Comparison of ENCODE assay signal across 12 mouse cellular contexts in genomic region chr13:51917658-51918057, GRCm38 (mm10).
DNase-seq lines count a peak whose midpoint lies in the region; ATAC-seq and TF ChIP-seq lines count a peak whose summit lies in the region.
"Had no signal": no experiment of that assay in that cellular context is flagged by ENCODE, and none has a peak within 500 bp of the region (broad histone marks: within the 10 kb centered on the region; RNA-seq: fewer than 3 reads in every experiment).

No protein-coding gene starts in this region.

- peaks cover 30% of the 10 kb centered on the region for H3K27me3 ChIP-seq in hindbrain, embryonic 11.5 days (ENCODE audit: control insufficient read depth, insufficient read depth, low read length)
- H3K27me3 ChIP-seq in midbrain, embryonic 16.5 days (ENCODE audit: control insufficient read depth, insufficient read depth, low read depth, low read length), result peaks cover 4% of the 10 kb centered on the region
- H3K27me3 ChIP-seq in intestine, postnatal 0 days (replicated peaks; ENCODE audit: control insufficient read depth, insufficient read depth, low read length), result no peaks in the 10 kb centered on the region
- no peaks in the 10 kb centered on the region for H3K27me3 ChIP-seq in lung, postnatal 0 days (replicated peaks; ENCODE audit: insufficient read depth, low read length)
- no peaks in the 10 kb centered on the region for H3K27me3 ChIP-seq in kidney, embryonic 14.5 days (ENCODE audit: control insufficient read depth, insufficient read depth, low read length)

- H3K9ac ChIP-seq in hindbrain, embryonic 11.5 days (ENCODE audit: low read depth, low read length), result no peak overlapping the region
- H3K9ac ChIP-seq in midbrain, embryonic 16.5 days (ENCODE audit: low read depth, low read length), result 0 out of 2 replicates have a peak overlapping the region, but pooled peaks have one; percentile 25
- H3K9ac ChIP-seq in intestine, postnatal 0 days (ENCODE audit: low read depth, low read length), result no peak overlapping the region
- no peak overlapping the region for H3K9ac ChIP-seq in lung, postnatal 0 days (replicated peaks; ENCODE audit: low read depth)
- H3K9ac ChIP-seq in kidney, embryonic 14.5 days (ENCODE audit: low read depth, low read length), result no peak overlapping the region
- H3K9ac ChIP-seq: heart, embryonic 12.5 days; lung, embryonic 14.5 days had no signal

- H3K36me3 ChIP-seq in hindbrain, embryonic 11.5 days (ENCODE audit: control insufficient read depth, insufficient read depth, low read length), result no peaks in the 10 kb centered on the region
- no peaks in the 10 kb centered on the region for H3K36me3 ChIP-seq in midbrain, embryonic 16.5 days (ENCODE audit: control insufficient read depth, insufficient read depth, low read length)
- no peaks in the 10 kb centered on the region for H3K36me3 ChIP-seq in intestine, postnatal 0 days (ENCODE audit: control insufficient read depth, insufficient read depth)
- H3K36me3 ChIP-seq in lung, postnatal 0 days (ENCODE audit: insufficient read depth, low read length), result no peaks in the 10 kb centered on the region
- H3K36me3 ChIP-seq in kidney, embryonic 14.5 days (ENCODE audit: control insufficient read depth, insufficient read depth, low read length), result no peaks in the 10 kb centered on the region
- H3K36me3 ChIP-seq: heart, embryonic 12.5 days had no signal

- TF ChIP-seq EP300 in lung, postnatal 0 days (IDR thresholded peaks at IDR 0.05), result no peak

- no peak overlapping the region for H3K4me2 ChIP-seq in hindbrain, embryonic 11.5 days (replicated peaks; ENCODE audit: low read depth, low read length)
- H3K4me2 ChIP-seq in midbrain, embryonic 16.5 days (ENCODE audit: low read length), result no peak overlapping the region
- no peak overlapping the region for H3K4me2 ChIP-seq in intestine, postnatal 0 days (replicated peaks; ENCODE audit: low read depth)
- H3K4me2 ChIP-seq in lung, postnatal 0 days (replicated peaks; ENCODE audit: low read depth, low read length), result no peak overlapping the region
- no peak overlapping the region for H3K4me2 ChIP-seq in kidney, embryonic 14.5 days (replicated peaks; ENCODE audit: low read depth, low read length)
- H3K4me2 ChIP-seq: heart, embryonic 12.5 days; lung, embryonic 14.5 days had no signal

- DNase-seq in Muller cell, postnatal 12 days (ENCODE audit: inconsistent ontology term), result peak; percentile 40
- peak; percentile 69 to 71 for DNase-seq in cerebellum, postnatal 14 days
- peak; percentile 65 for DNase-seq in hindbrain, embryonic 11.5 days (ENCODE audit: low spot score)
- no peak for DNase-seq in lung, postnatal 0 days (ENCODE audit: low spot score)
- no peak for DNase-seq in right cerebral cortex, postnatal 4 days
- DNase-seq: adrenal gland, adult 8-10 months; kidney, adult 2 months; lung, embryonic 14.5 days had no signal

- H3K27ac ChIP-seq in hindbrain, embryonic 11.5 days (ENCODE audit: low read depth, low read length), result peak overlapping the region; percentile 81
- H3K27ac ChIP-seq in midbrain, embryonic 16.5 days (ENCODE audit: low read length), result 0 out of 2 replicates have a peak overlapping the region, but pooled peaks have one; percentile 22
- no peak overlapping the region for H3K27ac ChIP-seq in intestine, postnatal 0 days (ENCODE audit: low read depth, low read length)
- no peak overlapping the region for H3K27ac ChIP-seq in lung, postnatal 0 days (ENCODE audit: low read length)
- H3K27ac ChIP-seq in kidney, embryonic 14.5 days (ENCODE audit: low read depth, low read length), result no peak overlapping the region

- WGBS in hindbrain, embryonic 11.5 days, result 33% methylated on average over 7 of the region's 7 CpGs
- WGBS in midbrain, embryonic 16.5 days, result 19% methylated on average over 7 of the region's 7 CpGs
- WGBS in intestine, postnatal 0 days, result 71% methylated on average over 7 of the region's 7 CpGs
- 69% methylated on average over 7 of the region's 7 CpGs for WGBS in lung, postnatal 0 days
- WGBS in kidney, embryonic 14.5 days, result 35% methylated on average over 7 of the region's 7 CpGs

- H3K4me3 ChIP-seq in hindbrain, embryonic 11.5 days (ENCODE audit: low read depth, low read length), result no peak overlapping the region
- no peak overlapping the region for H3K4me3 ChIP-seq in midbrain, embryonic 16.5 days (ENCODE audit: low read depth, low read length)
- no peak overlapping the region for H3K4me3 ChIP-seq in intestine, postnatal 0 days (ENCODE audit: low read depth, low read length)
- no peak overlapping the region for H3K4me3 ChIP-seq in lung, postnatal 0 days (ENCODE audit: low read depth, low read length)
- H3K4me3 ChIP-seq in kidney, embryonic 14.5 days (ENCODE audit: low read length), result no peak overlapping the region
- H3K4me3 ChIP-seq: heart, embryonic 12.5 days had no signal

- peak; percentile 21 for ATAC-seq in hindbrain, embryonic 11.5 days (ENCODE audit: low FRiP score)
- no peak for ATAC-seq in midbrain, embryonic 16.5 days
- no peak for ATAC-seq in intestine, postnatal 0 days
- no peak for ATAC-seq in lung, postnatal 0 days
- no peak for ATAC-seq in kidney, embryonic 14.5 days (ENCODE audit: low FRiP score, low TSS enrichment)

- peaks cover 34% of the 10 kb centered on the region for H3K4me1 ChIP-seq in hindbrain, embryonic 11.5 days (replicated peaks; ENCODE audit: control insufficient read depth, insufficient read depth, low read length)
- peaks cover 32% of the 10 kb centered on the region for H3K4me1 ChIP-seq in midbrain, embryonic 16.5 days (ENCODE audit: control insufficient read depth, insufficient read depth, low read length)
- peaks cover 4% of the 10 kb centered on the region; the same call in 1 of the 2 replicates for H3K4me1 ChIP-seq in intestine, postnatal 0 days (replicated peaks; ENCODE audit: control insufficient read depth, insufficient read depth, low read length)
- 0 out of 2 replicates have a peak, but pooled peaks cover 2% of the 10 kb centered on the region for H3K4me1 ChIP-seq in lung, postnatal 0 days (ENCODE audit: insufficient read depth, low read depth, low read length)
- H3K4me1 ChIP-seq in kidney, embryonic 14.5 days (ENCODE audit: control insufficient read depth, insufficient read depth, low read length), result peaks cover 40% of the 10 kb centered on the region

- TF ChIP-seq CTCF in intestine, postnatal 0 days (IDR thresholded peaks at IDR 0.05; ENCODE audit: low read depth), result no peak
- no peak for TF ChIP-seq CTCF in lung, postnatal 0 days (IDR thresholded peaks at IDR 0.05)

- no peaks in the 10 kb centered on the region for H3K9me3 ChIP-seq in hindbrain, embryonic 11.5 days (ENCODE audit: control insufficient read depth, low read length)
- H3K9me3 ChIP-seq in midbrain, embryonic 16.5 days (replicated peaks; ENCODE audit: control insufficient read depth, low read length, poor library complexity, severe bottlenecking), result no peaks in the 10 kb centered on the region
- no peaks in the 10 kb centered on the region for H3K9me3 ChIP-seq in intestine, postnatal 0 days (ENCODE audit: control insufficient read depth)
- no peaks in the 10 kb centered on the region for H3K9me3 ChIP-seq in lung, postnatal 0 days (ENCODE audit: low read length)
- no peaks in the 10 kb centered on the region for H3K9me3 ChIP-seq in kidney, embryonic 14.5 days (ENCODE audit: control insufficient read depth, low read length)
- H3K9me3 ChIP-seq: heart, embryonic 12.5 days had no signal

Comparison
In these comparisons a context has a peak if more than half of its experiments do, and no peak if none do; other contexts are left out.
1. DNase-seq: peak in Muller cell, postnatal 12 days (single experiment), cerebellum, postnatal 14 days (2 of 2) and hindbrain, embryonic 11.5 days (single experiment); none in lung, postnatal 0 days (single experiment) and right cerebral cortex, postnatal 4 days (single experiment).
2. H3K27ac ChIP-seq: peak in hindbrain, embryonic 11.5 days (single experiment) and midbrain, embryonic 16.5 days (single experiment); none in intestine, postnatal 0 days (single experiment), lung, postnatal 0 days (single experiment) and kidney, embryonic 14.5 days (single experiment).